Mouse (Mus musculus) liver, adult (tissue): ENCODE data around the gene Mrgbp.

ENCODE experiments used
- GATA4 ChIP-seq: IDR thresholded peaks from 2 replicates; pipeline ENCODE4 v1.6.1; 2014; ENCODE audit warnings: mild to moderate bottlenecking, low read length; ENCODE audit not compliant: insufficient replicate concordance

Gene Mrgbp

DNA sequence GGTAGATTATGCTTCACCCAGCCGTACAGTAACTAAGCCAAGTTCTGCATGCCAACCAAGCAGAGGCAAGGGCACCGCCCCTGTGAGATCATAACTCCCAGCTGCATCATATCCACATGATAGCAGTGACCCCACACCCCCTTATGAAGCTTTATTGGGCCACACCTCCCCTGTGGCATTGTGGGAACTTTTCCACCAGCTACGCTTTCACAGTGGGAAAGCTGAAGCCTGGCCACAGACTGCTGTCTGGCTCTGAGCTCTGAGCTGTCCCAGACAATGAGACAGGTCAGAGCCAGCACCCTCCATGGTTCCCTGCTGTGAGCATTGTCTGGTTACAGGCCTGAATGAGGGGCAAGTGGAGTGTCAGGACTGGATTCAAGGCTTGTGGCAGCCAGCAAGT is at the start of gene Mrgbp:
Gene Mrgbp, plus strand, starts transcription at position 303 of the 400 bp plus-strand sequence.
- no peak for TF ChIP-seq GATA4

GRCm38 (mm10) chr2:180531671-180532385 is 49.3 kb upstream of the Mrgbp start:
- no peak for TF ChIP-seq GATA4

DNA sequence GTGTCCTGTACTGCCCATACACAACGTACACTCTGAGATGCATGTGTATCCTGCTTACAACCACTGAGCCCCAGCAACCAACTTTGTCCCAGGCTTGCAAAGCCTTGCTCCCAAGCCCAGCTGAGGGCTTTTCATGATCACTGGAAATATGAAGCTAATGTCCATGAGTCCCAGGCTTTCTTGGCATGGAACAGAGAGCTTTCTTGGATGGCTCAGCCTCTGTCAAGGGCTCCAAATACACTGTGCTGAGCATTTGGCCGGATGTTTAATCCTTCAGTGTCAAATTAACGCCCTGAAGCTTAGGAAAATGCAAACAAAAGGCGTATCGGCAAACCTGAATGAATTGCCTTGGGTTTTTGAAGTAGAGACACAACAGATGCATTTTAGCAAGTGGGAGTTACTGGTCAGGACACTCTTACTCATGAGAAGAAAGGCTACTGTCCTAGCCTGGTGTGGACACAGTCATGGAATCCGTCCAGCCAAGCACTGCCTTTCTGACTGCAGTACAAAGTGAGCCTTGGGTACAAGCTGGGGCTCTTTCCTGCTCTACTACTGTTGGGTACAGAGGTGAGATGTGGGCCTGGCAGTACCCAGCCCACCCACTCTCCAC is 48.6 kb upstream of the Mrgbp start:
- no peak for TF ChIP-seq GATA4

- no peak for TF ChIP-seq GATA4
Observed at GRCm38 (mm10) chr2:180533237-180533636, 47.9 kb upstream of the Mrgbp start.

DNA sequence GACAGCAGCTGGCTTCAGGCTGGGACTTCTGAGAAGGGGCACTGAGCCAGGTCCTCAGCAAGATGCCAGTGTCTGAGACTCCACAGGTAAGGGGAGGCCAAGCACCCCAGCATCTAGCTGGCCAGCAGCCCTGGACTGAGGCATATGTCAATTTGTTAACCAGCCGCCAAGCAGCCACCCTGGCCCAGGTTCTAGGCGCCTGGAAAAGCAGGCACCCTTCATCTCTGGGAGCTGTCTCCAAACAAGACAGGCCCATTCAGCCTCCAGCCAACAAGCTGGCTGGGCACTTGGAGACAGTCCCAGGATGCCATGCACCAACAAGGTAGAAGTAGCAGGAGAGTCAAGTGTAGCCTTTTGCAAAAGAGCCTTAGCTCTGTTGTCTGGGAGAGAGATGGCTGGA is 37.4 kb upstream of the Mrgbp start:
- TF ChIP-seq GATA4: no peak

DNA sequence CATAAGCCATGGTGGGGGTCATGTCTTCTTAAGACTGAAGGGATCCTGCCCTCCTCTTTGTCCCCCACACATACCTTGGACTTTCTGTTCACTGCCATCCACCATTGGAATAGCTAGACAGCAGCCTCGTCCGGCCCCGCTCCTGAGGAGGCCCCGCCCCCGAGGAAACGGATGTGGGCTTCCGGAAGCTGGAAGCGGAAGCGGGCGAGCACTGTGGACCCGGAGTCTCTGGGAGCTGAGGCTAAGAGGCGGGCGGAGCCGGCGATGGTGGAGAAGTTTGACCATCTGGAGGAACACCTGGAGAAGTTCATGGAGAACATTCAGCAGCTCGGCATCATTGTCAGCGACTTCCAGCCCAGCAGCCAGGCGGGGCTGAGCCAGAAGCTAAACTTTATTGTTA is 36.1 kb upstream of the Mrgbp start:
- no peak for TF ChIP-seq GATA4

GRCm38 (mm10) chr2:180547384-180548106 is 33.6 kb upstream of the Mrgbp start:
- no peak for TF ChIP-seq GATA4

DNA sequence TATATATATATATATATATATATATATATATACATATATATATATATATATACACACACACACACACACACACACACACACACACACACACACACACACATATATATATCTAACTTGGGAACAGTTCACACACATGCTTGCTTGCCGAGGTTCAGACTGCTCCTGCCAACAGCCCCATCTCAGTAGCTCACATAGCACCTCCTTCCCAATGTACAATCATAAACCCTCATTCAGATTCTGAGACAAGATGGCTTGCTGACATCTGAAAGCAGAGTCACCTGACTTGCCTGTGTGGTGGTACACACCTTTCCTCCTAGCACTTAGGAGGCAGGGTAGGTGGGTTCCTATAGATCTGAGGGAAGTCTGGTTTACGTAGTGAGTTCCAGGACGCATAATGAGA is 28.8 kb upstream of the Mrgbp start:
- TF ChIP-seq GATA4: no peak

- no peak for TF ChIP-seq GATA4
Observed at GRCm38 (mm10) chr2:180555219-180555618, 25.9 kb upstream of the Mrgbp start.

DNA sequence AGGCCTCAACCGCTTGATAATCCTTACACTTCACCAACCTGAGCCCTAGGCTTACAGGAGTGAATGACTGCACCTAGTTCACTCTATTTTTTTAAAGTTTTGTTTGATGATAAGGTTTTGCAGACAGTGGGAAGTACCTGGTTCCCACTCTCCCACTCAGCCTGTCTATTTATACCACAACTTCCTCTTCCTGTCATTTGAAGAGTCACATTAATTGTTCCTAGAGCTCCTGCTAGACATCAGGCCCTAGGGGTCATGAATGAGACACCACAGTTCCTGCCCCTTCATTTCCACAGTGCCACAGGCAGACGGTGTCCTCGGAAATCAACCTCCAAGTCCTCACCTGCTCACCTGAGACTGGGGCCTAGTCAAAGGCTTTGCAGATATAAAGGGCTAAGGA is 24.6 kb upstream of the Mrgbp start:
- no peak for TF ChIP-seq GATA4

GRCm38 (mm10) chr2:180560245-180560644 is 20.9 kb upstream of the Mrgbp start:
- no peak for TF ChIP-seq GATA4

- no peak for TF ChIP-seq GATA4
Observed at GRCm38 (mm10) chr2:180562146-180562545, 19.0 kb upstream of the Mrgbp start.

DNA sequence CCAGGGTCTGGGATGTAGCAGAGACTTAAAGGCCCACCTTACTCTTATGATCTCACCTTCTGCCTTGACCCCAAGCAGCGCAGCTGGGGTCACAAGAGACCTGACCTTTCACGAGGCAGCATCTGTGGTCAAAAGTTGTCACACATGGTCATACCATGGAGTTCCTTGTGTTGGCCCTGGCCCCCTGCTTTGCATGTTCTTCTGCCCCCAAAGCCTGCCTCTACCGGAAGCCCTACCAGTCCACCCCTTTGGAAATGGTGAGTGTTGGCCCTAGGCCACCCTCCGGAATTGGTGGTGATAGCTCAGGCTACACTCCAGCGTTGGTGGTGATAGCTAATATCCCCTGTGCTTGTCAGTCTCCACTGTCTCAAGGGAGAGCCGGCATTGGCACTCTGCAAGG is 17.8 kb upstream of the Mrgbp start:
- no peak for TF ChIP-seq GATA4

DNA sequence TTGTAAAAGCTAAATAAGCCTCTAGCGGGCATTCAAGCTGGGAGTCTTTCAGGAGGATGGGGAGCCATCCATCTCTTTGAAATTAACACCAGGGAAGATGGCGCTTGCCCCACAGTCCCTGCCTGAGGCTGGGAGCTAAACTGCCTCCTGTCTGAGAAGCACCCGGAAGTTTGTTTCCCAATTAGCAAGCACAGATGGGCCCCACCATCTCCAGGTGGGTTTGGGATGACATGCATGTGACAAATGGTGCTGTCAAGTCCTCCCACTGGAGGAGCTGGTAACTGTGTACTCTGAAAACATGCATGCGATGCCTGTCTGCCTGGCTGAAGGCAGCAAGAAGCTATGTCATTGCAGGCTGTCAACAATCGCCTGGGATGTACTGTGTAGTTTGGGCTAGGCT is 17.3 kb upstream of the Mrgbp start:
- TF ChIP-seq GATA4: no peak

DNA sequence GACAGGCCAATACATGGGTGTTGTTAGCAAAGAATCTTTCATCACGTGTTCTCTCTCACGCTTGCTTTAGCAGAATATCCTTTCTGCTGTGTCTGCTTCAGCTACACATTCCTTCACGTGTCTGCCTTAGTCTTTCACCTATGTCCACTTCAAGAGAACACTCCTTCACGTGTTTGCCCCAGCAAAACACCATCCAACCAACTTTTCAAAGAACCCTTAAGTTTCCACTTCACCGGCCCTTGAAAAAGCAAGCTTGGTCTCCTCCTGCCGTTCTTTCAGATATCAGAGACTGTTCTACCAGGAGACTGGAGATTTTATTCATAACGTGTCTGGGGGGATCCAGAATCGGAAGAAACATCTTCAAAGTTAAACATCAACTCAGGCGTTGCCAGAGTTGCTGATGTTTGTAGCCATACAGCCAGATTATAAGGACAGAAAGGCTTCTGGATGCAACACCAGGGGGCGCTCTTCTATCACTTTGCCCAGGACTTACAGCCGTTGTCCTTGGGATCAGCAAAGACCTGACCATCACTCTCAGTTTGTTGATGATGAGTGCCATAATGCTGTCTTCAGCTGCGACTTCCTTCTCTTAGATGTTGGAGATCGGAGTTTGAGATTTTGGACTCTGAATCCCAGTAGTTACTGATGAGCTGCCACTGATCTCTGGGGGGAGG is 14.7 kb upstream of the Mrgbp start:
- no peak for TF ChIP-seq GATA4
